In the genomic region with DNA sequence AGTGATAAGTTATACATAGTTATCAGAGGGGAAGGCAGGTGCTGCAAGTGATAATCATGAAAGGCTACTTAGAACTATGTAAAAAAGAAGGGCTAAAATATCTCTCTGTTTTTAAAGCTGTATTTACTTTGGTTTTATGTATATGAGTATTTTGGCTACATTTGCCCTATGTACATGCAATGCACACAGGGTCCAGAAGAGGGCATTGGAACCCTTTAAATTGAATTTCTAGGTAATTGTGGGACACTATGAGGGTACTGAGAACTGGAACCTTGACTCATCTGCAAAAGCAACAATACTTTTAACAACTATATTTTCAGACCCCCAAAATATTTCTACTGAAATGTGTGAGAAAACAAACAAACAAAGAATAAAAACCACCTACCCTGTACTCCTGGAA, we compare ENCODE assay signal across 24 mouse cellular contexts.
DNase-seq lines count a peak whose midpoint lies in the region; ATAC-seq and TF ChIP-seq lines count a peak whose summit lies in the region.
"Had no signal": no experiment of that assay in that cellular context is flagged by ENCODE, and none has a peak within 500 bp of the region (broad histone marks: within the 10 kb centered on the region; RNA-seq: fewer than 3 reads in every experiment).

No protein-coding gene starts in this region.

- peak; percentile 2 for DNase-seq in kidney, adult 9 months
- no peak for DNase-seq in midbrain, postnatal 0 days (ENCODE audit: low spot score)
- DNase-seq in Patski (ENCODE audit: low read depth, low spot score) = no peak
- DNase-seq in adipocyte (ENCODE audit: low spot score) = no peak
- no peak for DNase-seq in yolk sac, embryonic 10.5 days (ENCODE audit: low spot score)
- DNase-seq: adrenal gland, postnatal 14 days; cerebellum, adult 2 months; cerebellum, postnatal 25 days; gastrocnemius, postnatal 14 days; heart, adult 18-20 months; heart, postnatal 36 days; kidney, adult 2 months; layer of hippocampus, adult 9-11 months; left cerebral cortex, postnatal 4 days; liver; lung, postnatal 14 days; spleen, adult 18-20 months; thymus, postnatal 14 days had no signal

- H3K4me2 ChIP-seq in kidney, embryonic 14.5 days (replicated peaks; ENCODE audit: low read depth, low read length) = no peak overlapping the region
- no peak overlapping the region for H3K4me2 ChIP-seq in midbrain, postnatal 0 days (ENCODE audit: low read depth, low read length, poor library complexity, severe bottlenecking)
- no peak overlapping the region for H3K4me2 ChIP-seq in midbrain, embryonic 16.5 days (ENCODE audit: low read length)
- H3K4me2 ChIP-seq: embryonic facial prominence, embryonic 15.5 days; hindbrain, embryonic 13.5 days; midbrain, embryonic 12.5 days had no signal

- no peak overlapping the region for H3K4me3 ChIP-seq in kidney, embryonic 14.5 days (ENCODE audit: low read length)
- no peak overlapping the region for H3K4me3 ChIP-seq in midbrain, postnatal 0 days (ENCODE audit: low read depth, low read length)
- no peak overlapping the region for H3K4me3 ChIP-seq in midbrain, embryonic 16.5 days (ENCODE audit: low read depth, low read length)
- H3K4me3 ChIP-seq: embryonic facial prominence, embryonic 15.5 days; hindbrain, embryonic 13.5 days; midbrain, embryonic 12.5 days had no signal

- no peaks in the 10 kb centered on the region for H3K9me3 ChIP-seq in kidney, embryonic 14.5 days (ENCODE audit: control insufficient read depth, low read length)
- H3K9me3 ChIP-seq in midbrain, postnatal 0 days (ENCODE audit: low read length) = no peaks in the 10 kb centered on the region
- H3K9me3 ChIP-seq in midbrain, embryonic 16.5 days (replicated peaks; ENCODE audit: control insufficient read depth, low read length, poor library complexity, severe bottlenecking) = no peaks in the 10 kb centered on the region
- H3K9me3 ChIP-seq: embryonic facial prominence, embryonic 15.5 days; hindbrain, embryonic 13.5 days; midbrain, embryonic 12.5 days had no signal

- no peak for ATAC-seq in kidney, embryonic 14.5 days (ENCODE audit: low FRiP score, low TSS enrichment)
- no peak for ATAC-seq in midbrain, postnatal 0 days (ENCODE audit: low FRiP score)
- no peak for ATAC-seq in midbrain, embryonic 16.5 days
- ATAC-seq in Patski = no peak
- ATAC-seq: forebrain, embryonic 14.5 days had no signal

- POLR2A ChIA-PET in Patski (lab: Charles Lee) = no interaction called here

- no peaks in the 10 kb centered on the region for H3K4me1 ChIP-seq in kidney, embryonic 14.5 days (ENCODE audit: control insufficient read depth, insufficient read depth, low read length)
- H3K4me1 ChIP-seq in midbrain, postnatal 0 days (ENCODE audit: insufficient read depth, low read length) = no peaks in the 10 kb centered on the region
- H3K4me1 ChIP-seq in midbrain, embryonic 16.5 days (ENCODE audit: control insufficient read depth, insufficient read depth, low read length) = no peaks in the 10 kb centered on the region
- H3K4me1 ChIP-seq: embryonic facial prominence, embryonic 15.5 days; hindbrain, embryonic 13.5 days; midbrain, embryonic 12.5 days had no signal

- H3K9ac ChIP-seq in kidney, embryonic 14.5 days (ENCODE audit: low read depth, low read length) = no peak overlapping the region
- no peak overlapping the region for H3K9ac ChIP-seq in midbrain, postnatal 0 days (replicated peaks; ENCODE audit: low read length, poor library complexity, severe bottlenecking)
- no peak overlapping the region for H3K9ac ChIP-seq in midbrain, embryonic 16.5 days (ENCODE audit: low read depth, low read length)
- H3K9ac ChIP-seq: embryonic facial prominence, embryonic 15.5 days; hindbrain, embryonic 13.5 days; midbrain, embryonic 12.5 days had no signal

- 0 out of 2 replicates have a peak, but pooled peaks have one; percentile 17 for TF ChIP-seq CTCF in midbrain, postnatal 0 days (IDR thresholded peaks at IDR 0.05)
- peak; percentile 80 for TF ChIP-seq CTCF in Patski (IDR thresholded peaks at IDR 0.05)

- H3K27ac ChIP-seq in kidney, embryonic 14.5 days (ENCODE audit: low read depth, low read length) = no peak overlapping the region
- no peak overlapping the region for H3K27ac ChIP-seq in midbrain, postnatal 0 days (ENCODE audit: low read depth, low read length)
- H3K27ac ChIP-seq in midbrain, embryonic 16.5 days (ENCODE audit: low read length) = no peak overlapping the region
- H3K27ac ChIP-seq: embryonic facial prominence, embryonic 15.5 days; hindbrain, embryonic 13.5 days; midbrain, embryonic 12.5 days had no signal

- H3K27me3 ChIP-seq in kidney, embryonic 14.5 days (ENCODE audit: control insufficient read depth, insufficient read depth, low read length) = no peaks in the 10 kb centered on the region
- no peaks in the 10 kb centered on the region for H3K27me3 ChIP-seq in midbrain, postnatal 0 days (ENCODE audit: insufficient read depth, low read length)
- H3K27me3 ChIP-seq in midbrain, embryonic 16.5 days (ENCODE audit: control insufficient read depth, insufficient read depth, low read depth, low read length) = no peaks in the 10 kb centered on the region
- H3K27me3 ChIP-seq in Patski = peaks cover 6% of the 10 kb centered on the region
- H3K27me3 ChIP-seq: embryonic facial prominence, embryonic 15.5 days; hindbrain, embryonic 13.5 days; midbrain, embryonic 12.5 days had no signal

- CTCF ChIA-PET in Patski (lab: Charles Lee) = interaction anchor here (0.6 to 3.0 kb wide), 20 partner anchors 9 to 1629 kb away, joined by 3 to 19 read pairs (median 4); no protein-coding TSS in a partner anchor

- H3K36me3 ChIP-seq in kidney, embryonic 14.5 days (ENCODE audit: control insufficient read depth, insufficient read depth, low read length) = no peaks in the 10 kb centered on the region
- H3K36me3 ChIP-seq in midbrain, postnatal 0 days (ENCODE audit: insufficient read depth, low read length) = no peaks in the 10 kb centered on the region
- H3K36me3 ChIP-seq in midbrain, embryonic 16.5 days (ENCODE audit: control insufficient read depth, insufficient read depth, low read length) = no peaks in the 10 kb centered on the region
- H3K36me3 ChIP-seq: embryonic facial prominence, embryonic 15.5 days; hindbrain, embryonic 13.5 days; midbrain, embryonic 12.5 days had no signal

- in situ Hi-C loops in Patski (cut with MboI; ENCODE audit: low pct_unique_long_range_greater_than_20kb) = no loop called here
